Mouse (Mus musculus): ENCODE measurements at regions not wholly inside any gene's neighbourhood (a gene's known extent, or its start where the extent isn't known, plus 50 kb on each side); places are given as distances from the start of the nearest gene placed in this dataset.

DNA sequence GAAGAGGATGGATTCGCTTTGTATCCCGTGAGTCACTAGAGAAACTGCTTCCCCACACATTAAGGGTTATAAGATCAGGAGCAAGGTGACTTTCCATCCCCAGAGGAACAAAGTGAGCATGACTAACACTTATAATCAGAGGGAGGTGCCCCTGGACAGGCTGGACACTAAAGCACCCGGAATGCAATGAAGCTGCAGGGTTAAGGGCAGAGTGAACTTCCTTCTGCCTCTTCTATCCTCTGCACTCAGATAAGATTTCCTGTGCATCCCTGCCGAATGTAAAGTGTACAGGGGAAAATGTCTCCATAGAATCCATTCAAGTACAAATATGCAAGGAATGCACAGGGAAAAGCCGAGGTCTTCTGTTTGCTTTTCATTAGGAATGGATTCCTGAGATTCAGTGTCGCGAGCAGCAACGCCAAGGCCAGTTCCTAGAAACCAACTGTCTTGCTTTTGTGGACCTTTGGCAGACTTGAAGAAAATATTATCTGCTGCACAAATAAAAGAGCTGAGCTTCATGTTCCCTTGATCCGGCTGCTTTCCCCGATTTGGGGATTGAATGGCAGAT, 58.5 kb upstream of the Fbxl7 start:
- 43% methylated on average over 10 of the region's 10 CpGs for WGBS
- H3K4me3 ChIP-seq (replicated peaks; ENCODE audit: extremely low read depth, low read depth, low read length), result no peak overlapping the region
- DNase-seq, result no peak
- no peaks in the 10 kb centered on the region for H3K4me1 ChIP-seq (ENCODE audit: control insufficient read depth, insufficient read depth, low read length)
- TF ChIP-seq CTCF (IDR thresholded peaks at IDR 0.05; ENCODE audit: insufficient read depth, low read length) (no peak), POLR2A (IDR thresholded peaks at IDR 0.05; ENCODE audit: borderline replicate concordance, extremely low read depth, low read depth, low read length) (no peak)

DNA sequence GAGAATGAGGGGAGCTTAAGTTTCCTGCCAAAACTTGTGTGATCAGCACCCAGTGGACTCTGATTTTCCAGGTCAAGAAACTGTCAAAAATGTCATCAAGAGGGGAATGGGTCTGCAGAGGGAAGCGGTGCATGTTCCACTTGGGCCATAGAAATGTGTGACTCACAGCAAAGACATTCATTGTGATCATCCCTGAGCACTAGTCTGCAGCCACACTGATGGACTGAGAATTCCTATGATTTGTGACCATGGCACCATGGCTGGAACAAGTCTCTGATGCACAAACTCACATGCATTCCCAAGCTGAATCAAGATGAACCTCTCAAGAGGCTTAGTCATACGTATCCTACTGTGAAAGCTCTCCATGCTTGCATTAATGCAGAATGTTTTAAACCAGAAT, 63.6 kb upstream of the Fbxl7 start:
- no peak for DNase-seq
- WGBS, result 92% methylated on average over 2 of the region's 2 CpGs
- Histone ChIP-seq H3K4me1 (ENCODE audit: control insufficient read depth, insufficient read depth, low read length) (no peaks in the 10 kb centered on the region), H3K4me3 (replicated peaks; ENCODE audit: extremely low read depth, low read depth, low read length) (no peak overlapping the region)
- TF ChIP-seq POLR2A (IDR thresholded peaks at IDR 0.05; ENCODE audit: borderline replicate concordance, extremely low read depth, low read depth, low read length), result no peak
- TF ChIP-seq CTCF (IDR thresholded peaks at IDR 0.05; ENCODE audit: insufficient read depth, low read length), result no peak

DNA sequence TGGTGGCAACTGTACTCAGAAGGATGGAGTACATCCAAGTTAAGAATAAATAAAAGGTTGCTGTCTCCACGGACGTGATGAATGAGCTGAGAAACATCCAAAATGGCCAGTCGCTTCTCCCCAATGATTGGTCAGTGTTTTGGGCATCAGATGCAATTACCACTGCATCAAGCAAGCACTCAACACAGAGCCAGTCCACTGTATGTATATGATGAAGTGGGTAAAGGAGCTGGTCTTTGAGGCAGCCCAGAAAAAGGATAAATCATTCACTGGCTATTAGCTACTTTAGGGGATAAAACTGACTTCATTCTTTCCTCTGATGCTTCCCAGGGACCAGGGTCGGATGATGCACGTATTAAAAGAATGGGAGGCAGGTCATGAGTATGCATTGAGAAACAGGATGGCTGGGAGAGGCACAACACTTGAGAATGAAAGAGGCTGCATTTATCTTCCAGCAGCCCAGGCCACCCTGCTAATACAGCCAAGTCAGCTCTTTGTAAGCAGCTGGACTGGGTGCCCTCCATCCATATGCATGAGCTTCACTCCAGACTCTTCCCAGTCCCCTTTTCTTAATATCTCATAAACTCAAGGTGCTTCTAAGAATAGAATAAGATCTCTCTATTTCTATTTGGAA, 73.1 kb upstream of the Fbxl7 start:
- no peak for DNase-seq

DNA sequence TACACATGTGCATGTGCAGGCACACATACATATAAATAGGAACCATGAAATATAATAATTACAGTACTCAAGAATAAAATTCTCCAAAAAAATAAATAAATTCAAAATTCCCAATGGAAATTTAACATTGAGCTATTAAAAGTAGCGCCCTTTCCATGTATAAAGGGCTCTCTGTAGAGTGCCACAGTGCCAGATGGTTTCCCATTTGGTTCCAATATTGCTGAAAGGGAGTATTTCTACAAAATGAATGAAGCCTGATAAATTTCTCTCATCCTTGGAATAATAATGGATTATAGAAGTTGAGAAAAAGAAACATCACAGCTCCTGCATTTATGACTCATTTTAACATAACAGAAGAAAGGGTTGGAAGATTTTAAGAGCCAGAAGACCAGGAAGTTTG, 75.4 kb upstream of the Fbxl7 start:
- DNase-seq, result no peak
- 90% methylated on average over 1 of the region's 1 CpGs for whole genome bisulfite sequencing
- H3K4me1 ChIP-seq (ENCODE audit: control insufficient read depth, insufficient read depth, low read length), result no peaks in the 10 kb centered on the region
- H3K4me3 ChIP-seq (replicated peaks; ENCODE audit: extremely low read depth, low read depth, low read length), result no peak overlapping the region
- TF ChIP-seq CTCF (IDR thresholded peaks at IDR 0.05; ENCODE audit: insufficient read depth, low read length) (no peak), POLR2A (IDR thresholded peaks at IDR 0.05; ENCODE audit: borderline replicate concordance, extremely low read depth, low read depth, low read length) (no peak)

More for the DNA sequence above, 73.1 kb upstream of the Fbxl7 start:
- Histone ChIP-seq H3K4me1 (ENCODE audit: control insufficient read depth, insufficient read depth, low read length) (no peaks in the 10 kb centered on the region), H3K4me3 (replicated peaks; ENCODE audit: extremely low read depth, low read depth, low read length) (no peak overlapping the region)
- TF ChIP-seq POLR2A (IDR thresholded peaks at IDR 0.05; ENCODE audit: borderline replicate concordance, extremely low read depth, low read depth, low read length), result no peak
- no peak for TF ChIP-seq CTCF (IDR thresholded peaks at IDR 0.05; ENCODE audit: insufficient read depth, low read length)
- WGBS, result 68% methylated on average over 5 of the region's 5 CpGs

GRCm38 (mm10) chr15:26993054-26993453, 97.7 kb upstream of the Fbxl7 start:
- TF ChIP-seq POLR2A (IDR thresholded peaks at IDR 0.05; ENCODE audit: borderline replicate concordance, extremely low read depth, low read depth, low read length) (no peak), CTCF (IDR thresholded peaks at IDR 0.05; ENCODE audit: insufficient read depth, low read length) (no peak)

GRCm38 (mm10) chr15:27009069-27009468, 113.7 kb upstream of the Fbxl7 start:
- Histone ChIP-seq H3K4me3 (replicated peaks; ENCODE audit: extremely low read depth, low read depth, low read length) (no peak overlapping the region), H3K4me1 (ENCODE audit: control insufficient read depth, insufficient read depth, low read length) (no peaks in the 10 kb centered on the region)
- DNase-seq, result no peak
- TF ChIP-seq POLR2A (IDR thresholded peaks at IDR 0.05; ENCODE audit: borderline replicate concordance, extremely low read depth, low read depth, low read length) (no peak), CTCF (IDR thresholded peaks at IDR 0.05; ENCODE audit: insufficient read depth, low read length) (no peak)
- WGBS, result 31% methylated on average over 4 of the region's 4 CpGs

More at GRCm38 (mm10) chr15:26993054-26993453, 97.7 kb upstream of the Fbxl7 start:
- no peak for DNase-seq
- H3K4me1 ChIP-seq (ENCODE audit: control insufficient read depth, insufficient read depth, low read length), result no peaks in the 10 kb centered on the region
- WGBS, result 44% methylated on average over 1 of the region's 1 CpGs
- H3K4me3 ChIP-seq (replicated peaks; ENCODE audit: extremely low read depth, low read depth, low read length), result no peak overlapping the region

DNA sequence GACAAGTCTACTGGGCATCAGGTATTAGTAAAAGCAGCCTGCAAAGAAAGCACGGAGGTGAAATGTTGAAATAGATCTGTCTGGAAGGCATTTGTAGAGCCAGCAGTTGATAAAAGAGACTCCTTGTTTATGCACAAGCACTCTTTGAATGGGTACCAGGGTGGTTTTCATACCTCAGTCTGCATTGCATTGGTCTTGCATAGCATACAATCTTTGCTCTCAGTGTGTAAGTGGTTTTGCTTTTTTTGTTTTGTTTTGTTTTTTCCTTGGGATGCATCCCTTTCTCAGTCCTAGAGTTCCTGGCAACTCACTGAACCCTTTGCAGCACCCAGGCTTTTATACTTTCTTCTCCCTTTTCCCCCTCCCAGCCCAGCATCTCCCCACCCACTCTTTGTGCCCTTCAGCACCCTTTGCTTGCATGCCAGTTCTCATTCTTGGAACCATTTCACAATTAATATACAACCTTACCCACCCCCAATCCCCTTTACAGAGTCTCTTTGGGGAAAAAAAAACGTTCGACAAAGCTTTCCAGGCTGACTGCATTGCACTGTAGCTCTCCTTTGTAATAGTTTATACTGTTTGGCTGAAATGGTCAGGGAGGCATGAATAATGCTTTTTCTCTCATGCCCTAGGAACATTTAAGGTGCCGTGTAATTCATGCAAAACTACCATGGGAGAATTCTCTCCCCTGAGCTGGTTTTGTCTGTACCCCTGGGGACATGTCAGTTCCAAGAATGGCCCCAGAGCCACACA, 118.7 kb upstream of the Fbxl7 start:
- H3K4me1 ChIP-seq (ENCODE audit: control insufficient read depth, insufficient read depth, low read length), result no peaks in the 10 kb centered on the region
- DNase-seq, result no peak
- no peak for TF ChIP-seq CTCF (IDR thresholded peaks at IDR 0.05; ENCODE audit: insufficient read depth, low read length)
- no peak for TF ChIP-seq POLR2A (IDR thresholded peaks at IDR 0.05; ENCODE audit: borderline replicate concordance, extremely low read depth, low read depth, low read length)
- H3K4me3 ChIP-seq (replicated peaks; ENCODE audit: extremely low read depth, low read depth, low read length), result no peak overlapping the region
- 60% methylated on average over 4 of the region's 4 CpGs for WGBS

GRCm38 (mm10) chr15:27014659-27014974, 119.2 kb upstream of the Fbxl7 start:
- 45% methylated on average over 1 of the region's 1 CpGs for WGBS
- no peak overlapping the region for H3K4me3 ChIP-seq (replicated peaks; ENCODE audit: extremely low read depth, low read depth, low read length)
- H3K4me1 ChIP-seq (ENCODE audit: control insufficient read depth, insufficient read depth, low read length), result no peaks in the 10 kb centered on the region
- TF ChIP-seq CTCF (IDR thresholded peaks at IDR 0.05; ENCODE audit: insufficient read depth, low read length) (no peak), POLR2A (IDR thresholded peaks at IDR 0.05; ENCODE audit: borderline replicate concordance, extremely low read depth, low read depth, low read length) (no peak)
- no peak for DNase-seq

DNA sequence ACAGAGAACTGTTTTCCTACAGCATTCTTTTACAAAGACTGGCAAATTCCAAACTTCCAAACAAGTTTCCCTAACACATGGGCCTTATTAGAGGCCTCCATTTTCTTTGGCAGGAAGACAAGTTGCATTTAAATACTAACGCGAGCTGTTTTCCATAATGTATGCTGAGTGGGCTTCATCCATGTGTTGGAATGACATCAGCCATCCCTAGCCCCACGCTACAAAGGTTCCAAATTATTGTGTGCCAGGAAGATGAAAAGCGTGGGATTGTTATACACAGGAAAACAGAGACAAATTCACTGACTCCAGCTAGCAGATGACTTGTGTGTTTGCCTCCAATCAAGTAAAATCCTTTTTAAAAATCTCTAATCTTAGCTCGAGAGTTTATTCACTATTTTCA, 125.1 kb upstream of the Fbxl7 start:
- WGBS, result 63% methylated on average over 5 of the region's 5 CpGs
- Histone ChIP-seq H3K4me3 (replicated peaks; ENCODE audit: extremely low read depth, low read depth, low read length) (no peak overlapping the region), H3K4me1 (ENCODE audit: control insufficient read depth, insufficient read depth, low read length) (no peaks in the 10 kb centered on the region)
- no peak for DNase-seq
- TF ChIP-seq POLR2A (IDR thresholded peaks at IDR 0.05; ENCODE audit: borderline replicate concordance, extremely low read depth, low read depth, low read length) (no peak), CTCF (IDR thresholded peaks at IDR 0.05; ENCODE audit: insufficient read depth, low read length) (no peak)

DNA sequence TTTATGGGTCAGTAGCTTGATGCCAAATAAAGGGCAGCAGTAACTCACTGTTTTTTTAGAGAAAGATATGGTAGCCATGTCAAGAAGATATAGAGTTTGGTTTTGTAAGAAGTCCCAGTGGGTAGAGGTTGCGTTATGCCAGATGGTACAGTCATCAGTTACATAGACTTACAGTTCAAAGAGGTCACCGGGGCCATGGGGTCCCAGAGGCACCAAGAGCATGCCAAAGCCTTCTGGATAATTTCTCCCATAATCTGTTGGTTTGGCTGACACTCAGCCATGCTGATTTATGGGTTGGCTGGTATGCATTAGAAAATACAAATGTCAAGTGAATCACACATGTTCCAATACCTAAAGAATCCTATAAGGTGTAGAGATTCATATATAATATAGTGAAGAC, 137.9 kb upstream of the Fbxl7 start:
- 86% methylated on average over 2 of the region's 2 CpGs for WGBS

More for the DNA sequence above, 137.9 kb upstream of the Fbxl7 start:
- TF ChIP-seq CTCF (IDR thresholded peaks at IDR 0.05; ENCODE audit: insufficient read depth, low read length), result no peak
- TF ChIP-seq POLR2A (IDR thresholded peaks at IDR 0.05; ENCODE audit: borderline replicate concordance, extremely low read depth, low read depth, low read length), result no peak
- no peak overlapping the region for H3K4me3 ChIP-seq (replicated peaks; ENCODE audit: extremely low read depth, low read depth, low read length)
- no peak for DNase-seq
- no peaks in the 10 kb centered on the region for H3K4me1 ChIP-seq (ENCODE audit: control insufficient read depth, insufficient read depth, low read length)
